Comparison of ENCODE assay signal across 11 mouse cellular contexts in the genomic region with DNA sequence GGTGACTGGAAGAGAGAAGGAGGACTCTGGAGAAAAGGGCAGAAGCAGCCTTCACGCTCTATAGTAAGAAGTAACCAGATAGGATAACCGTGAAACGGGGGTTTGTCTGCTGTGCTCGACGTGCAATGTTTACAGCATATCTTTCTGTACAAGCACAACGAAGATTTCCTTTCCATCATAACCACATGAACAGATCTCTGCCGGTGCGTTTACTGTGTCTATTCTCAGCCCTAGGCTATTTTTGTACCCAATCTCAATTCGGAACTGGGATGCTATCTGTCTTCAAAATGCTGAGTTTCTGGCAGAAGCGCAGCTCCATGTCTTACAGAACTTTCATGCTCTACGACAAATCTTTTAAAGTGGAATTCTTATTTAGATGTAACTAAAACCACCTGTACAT. TPM values are rescaled to one million over a fixed set of nuclear protein-coding genes. Genes with fewer than 3 reads are reported as not detected.
A peak's percentile ranks its signal among the peaks of the same experiment; 100 is the strongest.
DNase-seq lines count a peak whose midpoint lies in the region; ATAC-seq lines count a peak whose summit lies in the region.
"Had no signal": no experiment of that assay in that cellular context is flagged by ENCODE, and none has a peak within 500 bp of the region (broad histone marks: within the 10 kb centered on the region; RNA-seq: fewer than 3 reads in every experiment).

No protein-coding gene starts in this region.

- H3K36me3 ChIP-seq in heart, embryonic 12.5 days: no peaks in the 10 kb centered on the region
- H3K36me3 ChIP-seq in liver, embryonic 13.5 days: peaks cover 10% of the 10 kb centered on the region
- H3K36me3 ChIP-seq: lung, embryonic 15.5 days had no signal

- H3K9me3 ChIP-seq in heart, embryonic 12.5 days (replicated peaks): no peaks in the 10 kb centered on the region
- no peaks in the 10 kb centered on the region for H3K9me3 ChIP-seq in liver, embryonic 13.5 days (replicated peaks)
- H3K9me3 ChIP-seq: hindbrain, embryonic 10.5 days; lung, embryonic 15.5 days had no signal

- no peak for DNase-seq in heart, postnatal 14 days
- DNase-seq in right cerebral cortex, postnatal 10 days (ENCODE audit: low spot score in 2 of 2): peak; percentile 56 to 62
- no peak for DNase-seq in right cerebral cortex, postnatal 4 days
- no peak for DNase-seq in liver, embryonic 13.5 days
- no peak for DNase-seq in natural killer cell, adult 2 months (ENCODE audit: low spot score in 2 of 2)
- DNase-seq in kidney, postnatal 14 days: no peak
- DNase-seq: embryo, embryonic 11 days; layer of hippocampus, postnatal 36 days had no signal

- no peak for ATAC-seq in heart, embryonic 12.5 days (ENCODE audit: insufficient number of reproducible peaks, low FRiP score)
- 0 out of 2 replicates have a peak, but pooled peaks have one; percentile 36 for ATAC-seq in liver, embryonic 13.5 days (ENCODE audit: low read depth)

- no peak overlapping the region for H3K4me3 ChIP-seq in heart, embryonic 12.5 days
- H3K4me3 ChIP-seq in liver, embryonic 13.5 days (replicated peaks): peak overlapping the region; percentile 23
- H3K4me3 ChIP-seq: hindbrain, embryonic 10.5 days; lung, embryonic 15.5 days had no signal

- no peaks in the 10 kb centered on the region for H3K27me3 ChIP-seq in heart, embryonic 12.5 days (replicated peaks)
- H3K27me3 ChIP-seq in liver, embryonic 13.5 days: no peaks in the 10 kb centered on the region
- H3K27me3 ChIP-seq: lung, embryonic 15.5 days had no signal

- H3K4me1 ChIP-seq in heart, embryonic 12.5 days (replicated peaks): peaks cover 50% of the 10 kb centered on the region
- H3K4me1 ChIP-seq in liver, embryonic 13.5 days (replicated peaks): peaks cover 73% of the 10 kb centered on the region

- H3K9ac ChIP-seq in heart, embryonic 12.5 days: no peak overlapping the region; the same call in 1 of the 2 replicates
- peak overlapping the region; percentile 43 for H3K9ac ChIP-seq in liver, embryonic 13.5 days
- H3K9ac ChIP-seq: lung, embryonic 15.5 days had no signal

- intact Hi-C loops in heart, postnatal 14 days (cut with DNase I): no loop called here

- peak overlapping the region; percentile 80; the same call in 1 of the 2 replicates for H3K27ac ChIP-seq in heart, embryonic 12.5 days (ENCODE audit: poor library complexity, severe bottlenecking)
- peak overlapping the region; percentile 72 for H3K27ac ChIP-seq in liver, embryonic 13.5 days
- H3K27ac ChIP-seq: hindbrain, embryonic 10.5 days; lung, embryonic 15.5 days had no signal

- H3K4me2 ChIP-seq in heart, embryonic 12.5 days: peak overlapping the region; percentile 49
- peak overlapping the region; percentile 47 for H3K4me2 ChIP-seq in liver, embryonic 13.5 days
- H3K4me2 ChIP-seq: lung, embryonic 15.5 days had no signal

- WGBS in heart, embryonic 12.5 days: 27% methylated on average over 11 of the region's 11 CpGs
- WGBS in liver, embryonic 13.5 days (ENCODE audit: insufficient replicate concordance): 17% methylated on average over 11 of the region's 11 CpGs

RNA-seq across cellular contexts. Expression of gene Frs2, which starts 28.8 kb away (rescaled TPM):
- 23.4 and 25.0 TPM in 2 replicates for polyA plus RNA-seq in heart, embryonic 12.5 days (2016; fragmentation: Nextera tagmentation; extraction: Ambion mirVana)
- 10 to 100 TPM; 17.9 to 19.5 TPM for total RNA-seq in heart, postnatal 14 days (2021)
- 8.1 and 11.7 TPM in 2 replicates for polyA plus RNA-seq in liver, embryonic 13.5 days (2015; fragmentation: Nextera tagmentation; extraction: Ambion mirVana)

RNA-seq across cellular contexts. Expression of gene Cct2, which starts 55.9 kb away (rescaled TPM):
- 171 and 182 TPM in 2 replicates for polyA plus RNA-seq in heart, embryonic 12.5 days (2016; fragmentation: Nextera tagmentation; extraction: Ambion mirVana)
- 100 to 1,000 TPM; 121 to 137 TPM for total RNA-seq in heart, postnatal 14 days (2021)
- polyA plus RNA-seq in liver, embryonic 13.5 days (2015; fragmentation: Nextera tagmentation; extraction: Ambion mirVana): 220 and 240 TPM in 2 replicates

Comparison
In these comparisons a context has a peak if more than half of its experiments do, and no peak if none do; other contexts are left out.
1. DNase-seq: peak in right cerebral cortex, postnatal 10 days (2 of 2); none in heart, postnatal 14 days (0 of 2), right cerebral cortex, postnatal 4 days (single experiment), liver, embryonic 13.5 days (single experiment), natural killer cell, adult 2 months (0 of 2) and kidney, postnatal 14 days (single experiment).